Mouse (Mus musculus) forebrain, postnatal 0 days (tissue): ENCODE measurements at regions not wholly inside any gene's neighbourhood (a gene's known extent, or its start where the extent isn't known, plus 50 kb on each side); places are given as distances from the start of the nearest gene placed in this dataset.
A peak's percentile ranks its signal among the peaks of the same experiment; 100 is the strongest.

Experiments used
- ATAC-seq: fragments of 200-750 bp; cut with Nextera tagmentation; 2 replicates; pipeline ENCODE4 v1.8.0; 2017; ENCODE audit warnings: mild to moderate bottlenecking, moderate library complexity
- DNase-seq: peaks from one replicate; pipeline ENCODE4 v3.0.0-alpha.2; 2015
- H3K27ac ChIP-seq: fragments of 300-500 bp; sonication (generic); 2 replicates; pipeline ENCODE4 v1.5.1; 2014; ENCODE audit warnings: low read depth, mild to moderate bottlenecking, antibody characterized with exemption, low read length, moderate library complexity, mixed read lengths
- H3K27me3 ChIP-seq: fragments of 300-500 bp; sonication (generic); 2 replicates; pipeline ENCODE4 v1.6.1; 2014; ENCODE audit warnings: mild to moderate bottlenecking, low read length, mixed read lengths; ENCODE audit not compliant: insufficient read depth
- H3K36me3 ChIP-seq: fragments of 300-500 bp; sonication (generic); 2 replicates; pipeline ENCODE4 v1.6.1; 2014; ENCODE audit warnings: mild to moderate bottlenecking, moderate library complexity; ENCODE audit not compliant: insufficient read depth
- H3K4me1 ChIP-seq: fragments of 300-500 bp; sonication (generic); 2 replicates; pipeline ENCODE4 v1.6.1; 2014; ENCODE audit warnings: antibody characterized with exemption; ENCODE audit not compliant: insufficient read depth
- H3K4me2 ChIP-seq: fragments of 300-500 bp; sonication (generic); 2 replicates; pipeline ENCODE4 v1.6.1; 2014; ENCODE audit warnings: low read depth, mild to moderate bottlenecking, moderate library complexity
- H3K4me3 ChIP-seq: fragments of 300-500 bp; sonication (generic); 2 replicates; pipeline ENCODE4 v1.5.1; 2014; ENCODE audit warnings: low read depth, low read length, mixed read lengths
- H3K9ac ChIP-seq: fragments of 300-500 bp; sonication (generic); 2 replicates; pipeline ENCODE4 v1.6.1; 2014; ENCODE audit warnings: mild to moderate bottlenecking
- H3K9me3 ChIP-seq: fragments of 300-500 bp; sonication (generic); 2 replicates; pipeline ENCODE4 v1.6.1; 2016; ENCODE audit warnings: low read length
- CTCF ChIP-seq: sonication (generic); IDR thresholded peaks from 2 replicates; pipeline ENCODE4 v1.5.1; 2016; ENCODE audit warnings: antibody characterized with exemption, control low read depth, low read depth
- WGBS: fragments of 180-500 bp; shearing (Covaris S2); extraction: QIAGEN DNeasy Blood & Tissue Kit; methylation state at CpG from one replicate; pipeline ENCODE4 v1.1.7; 2014; 5-methylcytosine and 5-hydroxymethylcytosine counted together

DNA sequence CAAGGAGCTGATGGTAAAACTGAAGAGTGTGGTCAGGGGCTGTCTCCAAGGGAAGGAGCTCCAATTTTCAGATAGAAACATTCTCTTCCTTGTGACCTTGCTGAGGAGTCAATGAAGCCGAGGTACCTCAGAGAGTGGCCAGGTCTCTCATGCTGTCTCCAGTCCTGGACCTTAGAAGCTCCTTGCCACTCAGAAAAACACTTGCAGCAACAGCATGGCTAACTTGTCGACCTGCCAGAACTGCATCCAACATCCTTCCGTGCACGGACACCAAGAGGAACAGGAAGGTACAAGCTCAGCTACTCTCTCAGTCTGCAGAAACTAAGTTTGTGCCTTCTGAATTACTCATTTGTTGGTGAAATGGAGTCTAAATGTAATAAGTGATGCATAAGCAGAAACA lies 214.9 kb upstream of the Ncam1 start:
- WGBS: 87% methylated on average over 4 of the region's 4 CpGs
- ATAC-seq: no peak
- Histone ChIP-seq H3K27me3 (no peaks in the 10 kb centered on the region), H3K4me1 (no peaks in the 10 kb centered on the region), H3K9me3 (no peaks in the 10 kb centered on the region), H3K27ac (no peak overlapping the region), H3K9ac (no peak overlapping the region), H3K4me3 (no peak overlapping the region), H3K36me3 (no peaks in the 10 kb centered on the region), H3K4me2 (no peak overlapping the region)
- no peak for TF ChIP-seq CTCF
- DNase-seq: no peak

GRCm38 (mm10) chr9:50005757-50006576 lies 207.2 kb upstream of the Ncam1 start:
- no peak for DNase-seq
- no peak for TF ChIP-seq CTCF
- ATAC-seq: peak; percentile 38; the same call in 1 of the 2 replicates

DNA sequence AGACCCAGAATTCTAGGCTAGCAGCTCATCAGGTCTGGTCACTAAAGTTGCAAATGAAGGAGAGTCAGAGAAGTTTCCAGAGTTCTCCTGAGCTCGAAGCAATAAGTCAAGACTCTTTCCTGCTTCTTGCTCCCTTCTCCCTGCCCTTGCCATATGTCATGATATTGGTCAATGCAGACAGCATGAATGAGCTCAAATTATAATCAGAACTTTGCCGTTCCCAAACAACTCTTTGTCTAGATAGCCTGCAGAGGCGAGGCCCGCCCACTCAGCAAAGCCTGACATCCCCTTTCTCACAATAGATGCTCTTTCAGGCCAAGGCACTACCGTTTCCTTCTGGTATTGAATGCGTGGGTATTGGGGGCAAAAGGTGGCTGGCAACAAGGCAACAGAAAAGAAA lies 204.0 kb upstream of the Ncam1 start:
- no peaks in the 10 kb centered on the region for H3K9me3 ChIP-seq
- no peak overlapping the region for H3K4me2 ChIP-seq
- TF ChIP-seq CTCF: no peak
- no peak for DNase-seq
- no peak overlapping the region for H3K4me3 ChIP-seq
- H3K27ac ChIP-seq: no peak overlapping the region
- H3K4me1 ChIP-seq: no peaks in the 10 kb centered on the region
- WGBS: 69% methylated on average over 6 of the region's 6 CpGs
- no peak for ATAC-seq
- H3K36me3 ChIP-seq: no peaks in the 10 kb centered on the region
- H3K9ac ChIP-seq: no peak overlapping the region
- H3K27me3 ChIP-seq: no peaks in the 10 kb centered on the region

More at GRCm38 (mm10) chr9:50005757-50006576, 207.2 kb upstream of the Ncam1 start:
- H3K27ac ChIP-seq: no peak overlapping the region
- no peaks in the 10 kb centered on the region for H3K36me3 ChIP-seq
- no peaks in the 10 kb centered on the region for H3K4me1 ChIP-seq
- WGBS: 56% methylated on average over 8 of the region's 8 CpGs
- H3K27me3 ChIP-seq: no peaks in the 10 kb centered on the region
- H3K9ac ChIP-seq: no peak overlapping the region
- no peaks in the 10 kb centered on the region for H3K9me3 ChIP-seq
- H3K4me3 ChIP-seq: no peak overlapping the region
- H3K4me2 ChIP-seq: no peak overlapping the region

DNA sequence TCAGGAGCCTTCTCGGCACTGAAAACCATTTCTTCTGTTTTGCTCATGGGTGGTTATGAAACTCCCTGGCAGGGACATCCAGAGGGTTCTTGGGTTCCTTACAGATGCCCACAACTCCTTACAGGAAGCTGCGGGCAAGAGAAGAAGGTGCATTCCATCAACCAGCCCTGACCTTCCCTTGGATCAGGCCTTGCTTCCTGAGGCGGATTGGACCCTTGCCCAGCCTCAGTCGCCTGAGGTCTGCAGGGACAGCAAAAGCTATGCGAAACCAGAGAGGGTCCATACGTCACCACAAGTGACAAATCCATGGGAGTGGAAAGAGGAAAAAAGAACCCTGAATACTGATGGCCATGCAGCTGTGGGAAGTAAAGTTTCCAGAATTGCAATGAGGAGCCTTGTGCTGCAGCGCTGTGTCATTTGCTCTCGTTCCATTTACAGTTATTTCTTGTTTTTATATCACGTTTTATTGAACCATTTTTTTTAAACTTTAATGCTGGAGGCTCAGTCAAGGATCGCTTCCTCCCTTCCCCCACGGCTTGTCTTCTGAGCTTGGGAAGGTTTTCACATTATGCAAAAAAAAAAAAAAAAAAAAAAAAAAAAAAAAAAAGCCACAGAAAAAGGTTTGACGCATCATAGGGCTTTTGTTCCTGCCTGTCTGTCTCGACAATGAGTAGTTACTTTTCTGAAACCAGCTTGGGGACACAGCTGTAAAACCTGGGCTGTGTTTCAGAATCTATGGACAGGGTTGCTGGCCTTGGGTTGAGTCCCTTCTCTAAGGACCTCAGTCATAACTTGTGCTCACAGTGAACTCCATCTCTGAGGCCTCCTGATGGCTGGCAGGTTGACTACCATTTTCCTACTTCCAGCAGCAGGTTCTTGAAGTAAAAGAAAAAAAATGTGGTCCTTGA lies 202.0 kb upstream of the Ncam1 start:
- ATAC-seq (no peak), DNase-seq (no peak)
- H3K27me3 ChIP-seq: no peaks in the 10 kb centered on the region
- no peak overlapping the region for H3K27ac ChIP-seq
- 63% methylated on average over 13 of the region's 13 CpGs for WGBS
- TF ChIP-seq CTCF: no peak
- H3K9ac ChIP-seq: no peak overlapping the region
- no peak overlapping the region for H3K4me3 ChIP-seq
- H3K4me2 ChIP-seq: no peak overlapping the region
- H3K9me3 ChIP-seq: peaks cover 4% of the 10 kb centered on the region; the same call in 1 of the 2 replicates
- H3K36me3 ChIP-seq: no peaks in the 10 kb centered on the region
- no peaks in the 10 kb centered on the region for H3K4me1 ChIP-seq

DNA sequence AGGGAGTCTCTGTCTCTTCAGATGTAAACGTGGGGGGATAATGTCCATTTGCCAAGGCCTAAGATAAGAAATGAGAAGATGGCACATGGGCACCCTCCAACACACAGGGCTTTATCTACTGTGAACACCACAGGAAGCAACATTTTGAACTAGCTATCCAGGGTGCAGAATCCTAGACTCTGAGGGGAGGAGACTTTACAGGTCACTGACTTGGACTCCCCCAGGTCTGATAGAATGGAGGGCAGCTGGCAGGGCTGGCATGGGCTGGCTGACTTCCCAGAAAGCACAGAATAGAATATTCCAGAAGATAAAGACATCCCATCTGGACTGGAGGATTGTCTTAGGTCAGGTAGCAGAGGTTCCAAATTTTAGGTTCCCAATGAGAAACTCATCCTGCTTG lies 201.2 kb upstream of the Ncam1 start:
- H3K36me3 ChIP-seq: no peaks in the 10 kb centered on the region
- H3K27ac ChIP-seq: no peak overlapping the region
- no peak for DNase-seq
- no peak overlapping the region for H3K9ac ChIP-seq
- H3K4me2 ChIP-seq: no peak overlapping the region
- H3K27me3 ChIP-seq: no peaks in the 10 kb centered on the region
- no peak for TF ChIP-seq CTCF
- H3K4me3 ChIP-seq: no peak overlapping the region
- H3K4me1 ChIP-seq: no peaks in the 10 kb centered on the region
- ATAC-seq: no peak
- 74% methylated on average over 1 of the region's 1 CpGs for WGBS
- H3K9me3 ChIP-seq: peaks cover 6% of the 10 kb centered on the region; the same call in 1 of the 2 replicates

GRCm38 (mm10) chr9:49998101-49998500 lies 199.4 kb upstream of the Ncam1 start:
- Histone ChIP-seq H3K4me1 (no peaks in the 10 kb centered on the region), H3K27me3 (no peaks in the 10 kb centered on the region), H3K27ac (no peak overlapping the region), H3K36me3 (no peaks in the 10 kb centered on the region), H3K9me3 (peaks cover 6% of the 10 kb centered on the region; the same call in 1 of the 2 replicates), H3K4me2 (no peak overlapping the region), H3K4me3 (no peak overlapping the region), H3K9ac (no peak overlapping the region)
- no peak for TF ChIP-seq CTCF
- ATAC-seq (no peak), DNase-seq (no peak)
- WGBS: 55% methylated on average over 3 of the region's 3 CpGs
